Mouse (Mus musculus): ENCODE results near the gene 0610030E20Rik.

The 0610030E20Rik gene

GRCm38 (mm10) chr6:72350214-72350613 lies 3.1 kb downstream of the 0610030E20Rik start:
- peak; percentile 33 for DNase-seq

GRCm38 (mm10) chr6:72352636-72353405 lies 5.7 kb downstream of the 0610030E20Rik start:
- DNase-seq: no peak

- DNase-seq: no peak
These were observed 6.9 kb downstream of the 0610030E20Rik start for GRCm38 (mm10) chr6:72354025-72354424.

GRCm38 (mm10) chr6:72355066-72355911 lies 8.2 kb downstream of the 0610030E20Rik start, which contains the start of gene Tmem150a:
Tmem150a (plus strand) TSS chr6:72355447.
- DNase-seq: peak; percentile 92

- DNase-seq: peak; percentile 58
These were observed 8.9 kb downstream of the 0610030E20Rik start for GRCm38 (mm10) chr6:72356001-72356532.

GRCm38 (mm10) chr6:72357164-72358079 lies 10.3 kb downstream of the 0610030E20Rik start:
- peak; percentile 33 for DNase-seq

- DNase-seq: no peak
These were observed 11.1 kb downstream of the 0610030E20Rik start for GRCm38 (mm10) chr6:72358086-72358764.

- no peak for DNase-seq
These were observed 12.2 kb downstream of the 0610030E20Rik start for GRCm38 (mm10) chr6:72359343-72359742.

GRCm38 (mm10) chr6:72359891-72360598 lies 12.9 kb downstream of the 0610030E20Rik start:
- DNase-seq: peak; percentile 63

GRCm38 (mm10) chr6:72360599-72360935 lies 13.4 kb downstream of the 0610030E20Rik start:
- peak; percentile 79 for DNase-seq

- no peak for DNase-seq
These were observed 14.0 kb downstream of the 0610030E20Rik start for GRCm38 (mm10) chr6:72361121-72361551.

GRCm38 (mm10) chr6:72362132-72363028 lies 15.3 kb downstream of the 0610030E20Rik start:
- DNase-seq: peak; percentile 98

GRCm38 (mm10) chr6:72364009-72364408 lies 16.9 kb downstream of the 0610030E20Rik start:
- no peak for DNase-seq

GRCm38 (mm10) chr6:72364985-72365384 lies 17.9 kb downstream of the 0610030E20Rik start:
- no peak for DNase-seq

GRCm38 (mm10) chr6:72366304-72366703 lies 19.2 kb downstream of the 0610030E20Rik start:
- no peak for DNase-seq

- no peak for DNase-seq
These were observed 19.8 kb downstream of the 0610030E20Rik start, which contains the start of gene Rnf181 for GRCm38 (mm10) chr6:72366844-72367443. Rnf181 (minus strand) TSS chr6:72366956.

GRCm38 (mm10) chr6:72367460-72367974 lies 20.4 kb downstream of the 0610030E20Rik start:
- no peak for DNase-seq

GRCm38 (mm10) chr6:72369557-72369956 lies 22.4 kb downstream of the 0610030E20Rik start:
- no peak for DNase-seq

GRCm38 (mm10) chr6:72370091-72370490 lies 23.0 kb downstream of the 0610030E20Rik start:
- no peak for DNase-seq

All from kidney, adult 11 months (tissue).